Mouse (Mus musculus): ENCODE measurements around the gene Frem2.
A peak's percentile ranks its signal among the peaks of the same experiment; 100 is the strongest.

The Frem2 gene

GRCm38 (mm10) chr3:53620355-53620754, 36.8 kb downstream of the Frem2 start:
- no peak for DNase-seq (ENCODE audit: low read depth, low spot score)

- no peak for DNase-seq (ENCODE audit: low read depth, low spot score)
Observed at GRCm38 (mm10) chr3:53611106-53611505, 46.0 kb downstream of the Frem2 start.

DNA sequence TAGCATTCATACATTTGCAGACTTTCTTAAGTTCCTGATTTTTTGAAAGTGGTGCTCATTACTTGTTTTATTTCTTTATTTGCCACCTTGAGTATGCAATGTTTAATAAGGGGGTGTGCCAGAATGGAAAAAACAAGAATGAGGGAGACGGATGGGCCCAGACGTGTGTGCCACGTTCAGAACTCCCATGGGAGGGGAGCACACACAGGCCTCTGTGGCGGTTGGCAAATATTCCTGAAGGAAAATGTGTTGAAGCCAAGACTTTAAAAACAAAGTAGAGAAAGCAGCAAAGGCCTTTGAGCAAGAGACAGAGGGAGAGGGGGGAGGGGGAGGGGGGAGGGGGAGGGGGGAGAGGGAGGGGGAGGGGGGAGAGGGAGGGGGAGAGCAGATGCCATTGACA, 47.3 kb downstream of the Frem2 start:
- DNase-seq (ENCODE audit: low read depth, low spot score): no peak

DNA sequence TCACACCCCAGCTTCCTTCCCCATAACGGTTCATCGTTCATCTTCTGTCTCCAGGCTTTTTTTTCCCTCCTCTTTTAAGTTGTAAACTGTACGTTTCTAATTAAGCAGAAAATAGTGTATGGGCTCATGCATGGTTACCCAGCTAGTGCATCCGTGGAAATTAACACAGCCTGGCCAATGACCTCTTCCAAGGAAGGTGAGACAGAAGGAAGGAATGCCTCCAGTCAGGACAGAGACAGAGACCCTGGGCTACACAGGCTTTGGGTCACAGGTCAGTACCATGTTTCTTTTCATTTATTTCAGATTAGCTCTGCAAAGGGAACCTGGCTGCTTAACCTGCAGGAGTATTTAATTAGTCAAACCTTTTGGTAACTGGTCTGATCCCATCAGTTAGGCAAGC, 57.0 kb downstream of the Frem2 start:
- no peak for DNase-seq (ENCODE audit: low read depth, low spot score)

- DNase-seq (ENCODE audit: low read depth, low spot score): peak; percentile 43
Observed at GRCm38 (mm10) chr3:53599315-53599714, 57.8 kb downstream of the Frem2 start.

GRCm38 (mm10) chr3:53598153-53598800, 58.9 kb downstream of the Frem2 start:
- DNase-seq (ENCODE audit: low read depth, low spot score): peak; percentile 88

- DNase-seq (ENCODE audit: low read depth, low spot score): no peak
Observed at GRCm38 (mm10) chr3:53594471-53594870, 62.7 kb downstream of the Frem2 start.

DNA sequence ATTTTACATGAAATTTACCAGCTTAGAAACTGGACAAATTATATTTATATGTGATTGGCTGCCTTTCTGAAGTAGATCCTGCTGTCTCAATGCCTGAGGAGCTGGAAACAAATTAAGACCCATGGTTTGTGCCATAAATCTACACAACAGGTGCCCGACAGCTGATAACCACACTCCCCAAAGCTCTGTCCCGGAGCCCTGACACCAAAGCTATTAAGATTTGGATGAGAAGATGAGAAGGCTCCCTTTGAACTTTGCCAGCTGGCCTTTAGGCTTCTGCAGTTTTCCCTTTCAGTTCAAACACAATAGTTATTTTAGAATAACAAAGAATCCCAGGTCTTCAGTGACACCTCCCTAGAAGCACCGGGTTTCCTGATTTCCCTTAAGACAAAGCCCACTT, 63.4 kb downstream of the Frem2 start:
- peak; percentile 34 for DNase-seq (ENCODE audit: low read depth, low spot score)

DNA sequence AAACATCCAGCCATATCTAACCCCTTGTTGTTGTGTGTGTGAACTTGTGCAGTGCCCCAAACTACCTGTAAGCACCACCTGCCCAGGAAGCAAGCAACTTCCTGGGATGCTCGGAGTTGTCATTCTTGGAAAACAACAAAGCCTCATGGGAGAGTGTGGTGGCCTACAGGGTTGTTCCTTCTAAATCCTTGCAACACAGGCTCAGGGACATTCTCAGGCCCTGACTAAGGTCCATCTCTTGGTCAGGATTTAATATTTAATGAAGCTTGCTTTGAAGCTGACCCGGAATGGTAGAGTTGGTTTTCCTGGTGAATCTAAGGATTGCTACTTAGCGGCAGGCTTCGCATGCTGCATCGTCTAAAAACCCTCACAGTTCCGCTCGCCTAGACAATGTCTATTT, 65.1 kb downstream of the Frem2 start:
- DNase-seq (ENCODE audit: low read depth, low spot score): no peak

DNA sequence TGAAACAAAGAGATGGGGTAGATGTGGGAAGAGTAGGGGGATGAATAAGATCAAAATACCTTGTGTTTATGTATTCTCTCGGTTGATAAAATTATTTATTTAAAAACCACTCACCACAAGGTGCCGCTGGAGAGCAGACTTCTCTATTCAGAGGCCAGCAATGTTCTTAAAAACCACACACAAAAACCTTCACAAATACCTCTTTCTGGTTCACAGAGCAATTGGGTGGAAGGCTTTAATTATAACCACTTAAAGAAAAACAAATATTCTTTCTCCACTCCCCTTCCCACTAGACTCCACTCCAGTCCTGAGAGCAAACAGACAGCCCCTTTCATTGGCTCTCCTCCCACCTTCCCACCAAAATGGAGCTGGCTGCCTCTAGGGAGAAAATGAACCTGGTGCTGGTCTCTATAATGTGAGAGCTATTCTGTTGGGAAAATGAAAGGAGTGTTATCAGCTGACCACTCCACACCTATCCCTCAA, 67.0 kb downstream of the Frem2 start:
- DNase-seq (ENCODE audit: low read depth, low spot score): peak; percentile 40

DNA sequence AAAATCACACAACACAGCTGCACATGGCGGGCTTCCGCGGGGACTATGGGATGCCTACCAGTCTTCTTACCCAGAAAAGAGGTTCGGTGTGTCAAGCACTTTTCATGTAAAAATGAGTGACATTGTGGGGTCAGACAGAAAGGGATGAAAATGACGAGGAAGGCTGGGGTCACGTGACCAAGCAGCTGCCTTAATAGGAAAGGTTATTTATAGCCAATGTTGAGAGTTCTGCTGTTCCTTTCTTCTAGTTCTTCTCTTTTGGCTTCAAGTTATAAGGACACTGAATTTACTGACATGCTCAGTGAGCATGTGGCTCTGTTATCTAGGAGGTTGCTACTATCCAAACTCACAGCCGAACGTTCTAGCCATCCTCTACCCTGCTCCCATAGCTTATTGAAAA, 73.9 kb downstream of the Frem2 start:
- DNase-seq (ENCODE audit: low read depth, low spot score): no peak

DNA sequence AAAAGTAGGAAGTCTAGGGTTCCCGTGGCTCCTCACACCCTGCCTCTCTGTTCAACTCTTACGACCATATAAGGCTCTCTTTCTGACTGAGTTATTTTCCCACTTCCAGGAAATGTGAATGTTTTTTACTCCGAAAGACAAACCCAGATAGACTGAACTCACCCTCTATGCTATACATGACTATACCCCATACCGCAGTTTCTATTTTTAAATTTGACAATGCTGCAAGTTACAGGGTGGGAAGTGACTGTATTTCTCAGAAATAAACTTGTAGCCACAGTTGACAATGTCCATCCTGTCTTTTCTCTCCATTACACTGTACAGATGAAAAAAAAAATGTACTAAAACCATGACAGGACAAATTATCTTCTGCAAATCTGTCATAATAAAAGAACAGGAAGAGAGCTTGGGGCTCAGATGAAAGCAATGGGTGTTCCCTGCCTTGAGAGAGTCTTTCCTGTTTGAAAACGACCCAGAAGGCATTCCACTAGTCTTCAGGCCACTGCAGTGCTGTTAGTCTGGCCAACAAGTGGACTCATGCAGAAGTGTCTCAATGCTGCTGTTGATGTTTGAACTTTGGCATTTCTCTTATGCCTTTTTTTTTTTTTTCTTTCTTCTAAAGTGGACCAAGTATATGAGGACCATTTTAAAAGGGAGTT, 76.4 kb downstream of the Frem2 start:
- DNase-seq (ENCODE audit: low read depth, low spot score): no peak

- no peak for DNase-seq (ENCODE audit: low read depth, low spot score)
Observed at GRCm38 (mm10) chr3:53579121-53579704, 77.9 kb downstream of the Frem2 start.

DNA sequence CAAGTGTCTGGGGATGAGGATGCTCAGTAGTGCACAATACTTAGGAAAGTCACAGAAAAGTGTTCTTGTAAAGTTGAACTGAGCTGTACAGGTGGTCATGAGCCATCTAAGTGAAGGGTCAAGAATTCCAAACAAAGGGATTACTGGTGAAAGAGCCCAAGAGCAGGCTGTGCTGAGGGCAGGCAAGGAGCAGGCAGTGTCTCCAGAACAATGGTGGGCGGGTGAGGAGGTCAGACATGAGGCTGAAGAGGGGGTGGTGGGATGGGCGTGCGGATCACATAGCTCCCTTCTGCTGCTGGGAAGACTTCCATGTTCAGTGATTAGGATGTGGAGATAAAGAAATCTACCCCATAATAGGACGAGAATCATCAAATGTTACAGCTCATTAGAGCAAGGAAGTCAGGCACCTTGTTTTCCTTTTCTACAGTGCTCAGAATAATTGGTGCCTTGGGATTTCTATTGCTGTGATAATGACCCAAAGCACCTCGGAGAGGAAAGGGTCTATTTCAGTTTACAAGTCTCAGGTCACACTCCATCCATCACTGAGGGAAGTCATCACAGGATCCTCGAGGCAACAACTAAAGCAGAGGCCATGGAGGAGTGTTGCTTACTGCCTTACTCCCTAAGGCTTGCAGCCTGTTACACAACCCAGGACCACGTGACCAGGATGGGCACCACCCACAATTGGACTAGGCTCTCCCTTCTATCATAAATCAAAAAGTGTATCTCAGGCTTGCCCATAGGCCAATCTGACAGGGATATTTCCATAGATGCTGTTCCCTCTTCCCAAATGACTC, 80.6 kb downstream of the Frem2 start:
- DNase-seq (ENCODE audit: low read depth, low spot score): no peak

- DNase-seq (ENCODE audit: low read depth, low spot score): no peak
Observed at GRCm38 (mm10) chr3:53574123-53574522, 83.0 kb downstream of the Frem2 start.

- DNase-seq (ENCODE audit: low read depth, low spot score): no peak
Observed at GRCm38 (mm10) chr3:53571663-53572062, 85.5 kb downstream of the Frem2 start.

DNA sequence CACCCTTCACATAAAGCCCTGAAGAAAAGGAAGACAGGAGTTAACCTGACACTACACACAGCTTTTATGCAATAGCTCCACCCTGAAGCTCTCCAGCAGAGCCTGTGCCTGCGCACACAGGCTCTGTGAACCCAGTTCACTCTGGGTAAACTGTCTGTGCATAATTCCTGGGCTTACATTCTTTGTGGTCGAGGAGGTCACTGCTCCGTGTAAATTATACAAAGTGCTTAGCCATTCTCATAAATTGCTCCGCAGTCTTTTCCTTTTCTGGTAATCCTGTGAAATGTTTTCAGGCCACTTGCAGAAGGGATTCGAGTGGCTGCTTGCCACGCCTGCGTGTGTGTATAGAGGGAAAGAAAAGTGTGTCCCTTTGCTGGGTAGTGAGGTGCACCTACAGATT, 92.6 kb downstream of the Frem2 start:
- no peak for DNase-seq (ENCODE audit: low read depth, low spot score)

GRCm38 (mm10) chr3:53563746-53564145, 93.4 kb downstream of the Frem2 start:
- DNase-seq (ENCODE audit: low read depth, low spot score): no peak

DNA sequence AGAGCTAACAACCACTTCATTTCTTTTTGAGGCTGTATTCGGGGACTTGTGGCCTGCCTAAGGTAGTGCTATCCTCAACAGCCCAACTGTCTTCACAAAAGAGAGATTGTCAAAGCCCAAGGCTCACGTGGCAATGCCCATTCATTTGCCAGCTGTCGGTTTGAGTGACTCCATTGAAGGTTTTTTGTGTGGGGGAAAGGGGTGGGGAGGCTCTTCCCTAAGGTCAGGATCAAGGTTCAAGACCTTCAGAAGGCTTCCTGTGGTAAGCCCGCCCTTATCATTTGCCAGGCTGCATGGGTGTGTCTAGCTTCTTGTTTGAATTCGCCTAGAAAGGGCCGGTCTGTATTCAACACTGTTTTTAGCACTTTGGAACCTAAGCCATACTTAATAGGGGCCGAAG, 95.3 kb downstream of the Frem2 start:
- DNase-seq (ENCODE audit: low read depth, low spot score): peak; percentile 28

GRCm38 (mm10) chr3:53559056-53559455, 98.1 kb downstream of the Frem2 start:
- no peak for DNase-seq (ENCODE audit: low read depth, low spot score)

DNA sequence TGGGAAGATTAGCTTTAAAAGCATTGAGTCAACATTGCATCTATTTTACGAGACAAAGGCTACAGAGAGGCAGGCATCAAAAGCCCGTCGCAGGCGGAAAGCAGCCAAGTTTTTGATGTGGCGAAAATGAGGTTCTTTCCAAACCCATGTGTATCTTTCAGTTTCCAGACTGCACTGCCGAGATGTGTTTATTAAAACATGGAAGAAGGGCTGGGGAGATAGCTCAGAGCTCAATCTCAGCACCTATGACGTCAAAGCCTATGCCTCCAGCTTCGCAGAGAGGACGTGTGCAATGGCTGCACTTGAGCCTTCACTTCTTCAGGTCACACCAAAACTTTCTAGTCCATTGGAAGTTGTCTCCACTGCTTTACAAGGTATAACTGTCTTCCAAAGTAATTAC, 98.9 kb downstream of the Frem2 start:
- DNase-seq (ENCODE audit: low read depth, low spot score): no peak
